Mouse (Mus musculus) limb, embryonic 10.5 days (tissue): Measurements from ENCODE around the gene Nek2. TPM values are rescaled to one million over a fixed set of nuclear protein-coding genes. Genes with fewer than 3 reads are reported as not detected.

ENCODE experiments used
- DNase-seq: peaks from one replicate; pipeline ENCODE4 v3.0.0-alpha.2; 2017; ENCODE audit warnings: low spot score
- H3K27ac ChIP-seq: fragments of 300-500 bp; sonication (generic); 2 replicates; pipeline ENCODE4 v1.5.1; 2016; ENCODE audit warnings: mild to moderate bottlenecking
- H3K27me3 ChIP-seq: fragments of 300-500 bp; sonication (generic); 2 replicates; pipeline ENCODE4 v1.6.1; 2016; ENCODE audit warnings: low read depth, mild to moderate bottlenecking; ENCODE audit not compliant: poor library complexity, severe bottlenecking
- H3K36me3 ChIP-seq: fragments of 300-500 bp; sonication (generic); 2 replicates; pipeline ENCODE4 v1.6.1; 2016; ENCODE audit warnings: mild to moderate bottlenecking, moderate library complexity
- H3K4me1 ChIP-seq: fragments of 300-500 bp; sonication (generic); 2 replicates; pipeline ENCODE4 v1.6.1; 2016
- H3K4me3 ChIP-seq: fragments of 300-500 bp; sonication (generic); 2 replicates; pipeline ENCODE4 v1.5.1; 2016; ENCODE audit warnings: mild to moderate bottlenecking, moderate library complexity
- H3K9me3 ChIP-seq: fragments of 300-500 bp; sonication (generic); replicated peaks from 2 replicates; pipeline ENCODE4 v1.6.1; 2016; ENCODE audit warnings: mild to moderate bottlenecking
- WGBS: fragments of 180-500 bp; shearing (Covaris S2); methylation state at CpG from one replicate; pipeline ENCODE4 v1.1.7; 2016; 5-methylcytosine and 5-hydroxymethylcytosine counted together
- polyA plus RNA-seq: library from polyadenylated mRNA; unstranded; fragments of >200 nt; fragmentation: Nextera tagmentation; extraction: Ambion mirVana; gene quantifications from 2 replicates; pipeline ENCODE4 v1.2.1, GENCODE M21; 2016

Gene Nek2
- polyA plus RNA-seq, result 64.7 and 68.0 TPM in 2 replicates

DNA sequence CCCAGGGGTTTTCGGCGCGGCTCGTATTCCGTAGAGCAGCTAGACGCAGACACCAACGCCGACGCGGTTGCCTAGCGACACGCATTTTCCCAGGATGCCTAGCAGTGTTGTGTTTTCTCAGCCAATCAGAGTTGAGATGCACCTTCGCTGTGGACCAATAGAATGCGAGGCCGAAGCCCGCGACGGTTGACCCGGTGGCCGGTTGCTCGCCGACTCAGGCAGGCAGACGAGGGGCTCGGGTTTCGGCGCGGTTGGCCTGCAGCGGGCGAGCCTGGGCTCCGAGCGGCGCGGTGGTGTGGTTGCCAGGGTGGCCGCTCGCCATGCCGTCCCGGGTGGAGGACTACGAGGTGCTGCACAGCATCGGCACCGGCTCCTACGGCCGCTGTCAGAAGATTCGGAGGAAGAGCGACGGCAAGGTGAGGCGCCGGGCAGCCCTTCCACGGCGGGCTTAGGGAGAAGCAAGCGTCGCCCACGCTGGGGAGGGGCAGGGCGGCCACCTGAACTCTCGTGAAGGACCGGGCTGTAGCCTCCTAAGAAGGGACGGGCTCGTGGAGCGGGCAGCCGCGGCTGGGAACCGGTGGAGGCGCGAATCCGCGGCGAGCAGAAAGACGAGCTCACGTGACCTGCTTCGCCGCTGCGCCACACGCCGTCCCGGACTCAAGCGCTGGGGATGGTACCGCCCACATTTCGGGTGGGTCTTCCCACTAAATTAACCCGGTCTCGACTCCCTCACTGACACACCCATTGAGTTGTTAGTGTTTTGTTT lies at the start of gene Nek2:
TSS of gene Nek2 (plus strand) at position 119 of the 766 bp plus-strand sequence.
- Histone ChIP-seq H3K27me3 (no peaks in the 10 kb centered on the region), H3K4me3 (peak within 1 kb of the TSS; percentile 96), H3K9me3 (no peaks in the 10 kb centered on the region), H3K36me3 (peaks cover 42% of the 10 kb centered on the region), H3K4me1 (peaks cover 31% of the 10 kb centered on the region), H3K27ac (peak within 1 kb of the TSS; percentile 99)
- under 1% methylated on average over 79 of the region's 79 CpGs for WGBS
- DNase-seq, result peak; percentile 99

GRCm38 (mm10) chr1:191774106-191774505 lies 47.1 kb upstream of the Nek2 start:
- 91% methylated on average over 5 of the region's 5 CpGs for WGBS
- H3K27me3 ChIP-seq, result no peaks in the 10 kb centered on the region

GRCm38 (mm10) chr1:191775116-191775515 lies 46.1 kb upstream of the Nek2 start:
- Histone ChIP-seq H3K4me1 (no peaks in the 10 kb centered on the region), H3K9me3 (no peaks in the 10 kb centered on the region), H3K27me3 (no peaks in the 10 kb centered on the region), H3K36me3 (peaks cover 81% of the 10 kb centered on the region), H3K4me3 (no peak overlapping the region), H3K27ac (no peak overlapping the region)
- no peak for DNase-seq
- WGBS, result 94% methylated on average over 8 of the region's 8 CpGs

More at GRCm38 (mm10) chr1:191774106-191774505, 47.1 kb upstream of the Nek2 start:
- DNase-seq, result no peak
- Histone ChIP-seq H3K4me3 (no peak overlapping the region), H3K27ac (no peak overlapping the region), H3K36me3 (peaks cover 73% of the 10 kb centered on the region), H3K4me1 (no peaks in the 10 kb centered on the region), H3K9me3 (no peaks in the 10 kb centered on the region)

DNA sequence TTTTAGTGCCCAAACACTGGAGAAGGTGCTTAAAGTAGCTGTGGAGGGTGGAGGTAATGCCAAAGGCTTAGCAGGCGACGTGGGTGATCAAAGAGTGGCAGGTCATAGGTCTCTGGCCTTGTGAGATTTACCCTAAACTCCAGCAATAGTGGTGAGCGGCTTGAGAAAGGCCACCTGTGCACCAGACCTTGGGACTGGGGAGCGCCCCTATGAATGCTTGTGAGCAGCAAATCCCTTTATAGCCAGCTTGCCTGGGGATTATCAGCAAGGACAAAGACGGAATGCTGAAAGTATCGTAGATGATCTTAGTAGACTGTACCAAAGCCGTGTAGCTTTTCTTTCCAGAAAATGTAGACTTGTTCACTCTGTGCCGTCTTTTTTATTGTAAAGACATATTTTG lies 43.7 kb upstream of the Nek2 start:
- WGBS, result 64% methylated on average over 8 of the region's 8 CpGs
- no peaks in the 10 kb centered on the region for H3K4me1 ChIP-seq
- H3K27me3 ChIP-seq, result no peaks in the 10 kb centered on the region
- DNase-seq, result no peak
- no peaks in the 10 kb centered on the region for H3K9me3 ChIP-seq
- no peak overlapping the region for H3K4me3 ChIP-seq
- peaks cover 85% of the 10 kb centered on the region for H3K36me3 ChIP-seq
- H3K27ac ChIP-seq, result no peak overlapping the region

DNA sequence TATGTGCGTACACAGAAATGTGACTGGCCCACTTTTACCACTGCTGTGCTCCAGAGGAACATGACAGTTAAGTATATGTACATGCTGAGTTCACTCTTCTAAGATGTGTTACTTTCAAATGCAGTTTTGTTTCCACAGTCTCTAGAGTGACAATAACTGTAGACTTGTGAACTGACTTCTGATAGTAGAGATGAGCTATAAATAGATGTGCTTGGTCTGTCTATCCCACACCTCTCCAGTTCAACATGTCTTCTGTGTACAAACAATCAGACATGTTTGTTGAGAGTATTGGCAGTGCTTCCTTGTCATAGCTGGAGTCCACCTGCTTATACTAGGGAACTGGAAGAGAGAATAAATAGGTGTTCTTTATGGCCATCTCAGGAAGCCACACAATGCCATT lies 40.8 kb upstream of the Nek2 start:
- Histone ChIP-seq H3K4me3 (no peak overlapping the region), H3K36me3 (peaks cover 68% of the 10 kb centered on the region), H3K27me3 (no peaks in the 10 kb centered on the region), H3K4me1 (no peaks in the 10 kb centered on the region), H3K27ac (no peak overlapping the region), H3K9me3 (no peaks in the 10 kb centered on the region)
- WGBS, result 91% methylated on average over 1 of the region's 1 CpGs
- no peak for DNase-seq

GRCm38 (mm10) chr1:191785108-191785507 lies 36.1 kb upstream of the Nek2 start:
- H3K27ac ChIP-seq, result no peak overlapping the region; the same call in 1 of the 2 replicates
- H3K4me3 ChIP-seq, result no peak overlapping the region
- H3K27me3 ChIP-seq, result no peaks in the 10 kb centered on the region
- peaks cover 9% of the 10 kb centered on the region; the same call in 1 of the 2 replicates for H3K4me1 ChIP-seq
- DNase-seq, result no peak
- H3K36me3 ChIP-seq, result peaks cover 22% of the 10 kb centered on the region
- 0 out of 2 replicates have a peak, but pooled peaks cover 4% of the 10 kb centered on the region for H3K9me3 ChIP-seq
- 80% methylated on average over 11 of the region's 11 CpGs for WGBS

DNA sequence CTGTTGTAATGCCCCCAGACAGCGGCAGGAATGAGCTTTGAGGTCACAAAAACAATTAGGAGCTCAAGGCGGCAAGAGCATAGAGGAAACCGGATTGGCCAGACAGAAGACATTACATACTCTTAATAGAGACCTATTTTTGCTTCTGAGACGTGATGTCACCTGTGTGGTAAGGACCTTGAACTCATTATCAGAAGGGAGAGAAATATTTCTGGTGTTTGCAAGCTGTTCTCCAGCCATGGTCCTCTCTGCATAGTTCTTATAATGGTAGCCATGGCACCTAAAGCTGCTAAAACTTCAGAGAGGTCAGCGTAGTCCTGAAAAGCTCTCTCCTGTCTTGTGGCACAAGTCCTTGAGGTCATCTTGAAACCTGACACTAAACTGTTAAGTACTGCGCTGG lies 35.0 kb upstream of the Nek2 start:
- no peak for DNase-seq
- Histone ChIP-seq H3K27me3 (no peaks in the 10 kb centered on the region), H3K27ac (no peak overlapping the region), H3K4me3 (no peak overlapping the region), H3K36me3 (peaks cover 11% of the 10 kb centered on the region; the same call in 1 of the 2 replicates), H3K9me3 (0 out of 2 replicates have a peak, but pooled peaks cover 4% of the 10 kb centered on the region), H3K4me1 (peaks cover 9% of the 10 kb centered on the region; the same call in 1 of the 2 replicates)
- WGBS, result 69% methylated on average over 6 of the region's 6 CpGs

DNA sequence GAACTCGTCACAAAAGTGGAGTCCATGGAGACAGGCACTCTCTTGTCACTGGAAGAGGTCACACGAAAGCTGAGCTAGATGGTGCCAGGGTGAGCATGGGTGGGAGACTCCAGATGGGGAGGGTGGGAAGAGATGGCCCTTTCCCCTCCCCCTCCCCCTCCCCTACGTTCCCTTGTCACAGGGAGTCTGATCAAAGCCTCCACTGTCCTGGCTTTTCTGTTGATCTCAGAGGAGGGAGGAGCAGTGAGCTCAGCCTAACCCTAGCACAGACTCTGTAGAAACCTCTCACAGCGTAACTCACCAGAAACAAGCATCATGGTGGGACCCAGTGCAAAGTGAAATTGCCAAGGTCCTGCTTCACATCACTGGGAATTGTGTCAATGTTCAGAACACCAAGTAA lies 33.9 kb upstream of the Nek2 start:
- peaks cover 7% of the 10 kb centered on the region; the same call in 1 of the 2 replicates for H3K36me3 ChIP-seq
- WGBS, result 38% methylated on average over 3 of the region's 4 CpGs
- no peak overlapping the region for H3K27ac ChIP-seq
- no peak overlapping the region for H3K4me3 ChIP-seq
- no peak for DNase-seq
- peaks cover 9% of the 10 kb centered on the region; the same call in 1 of the 2 replicates for H3K4me1 ChIP-seq
- H3K9me3 ChIP-seq, result 0 out of 2 replicates have a peak, but pooled peaks cover 4% of the 10 kb centered on the region
- no peaks in the 10 kb centered on the region for H3K27me3 ChIP-seq

- no peak for DNase-seq
- H3K36me3 ChIP-seq, result no peaks in the 10 kb centered on the region
- H3K27me3 ChIP-seq, result no peaks in the 10 kb centered on the region
- H3K4me3 ChIP-seq, result no peak overlapping the region
- 0 out of 2 replicates have a peak, but pooled peaks cover 4% of the 10 kb centered on the region for H3K9me3 ChIP-seq
- peaks cover 3% of the 10 kb centered on the region; the same call in 1 of the 2 replicates for H3K4me1 ChIP-seq
- WGBS, result 88% methylated on average over 8 of the region's 8 CpGs
- H3K27ac ChIP-seq, result no peak overlapping the region
These were observed 28.3 kb upstream of the Nek2 start for GRCm38 (mm10) chr1:191792991-191793390.

DNA sequence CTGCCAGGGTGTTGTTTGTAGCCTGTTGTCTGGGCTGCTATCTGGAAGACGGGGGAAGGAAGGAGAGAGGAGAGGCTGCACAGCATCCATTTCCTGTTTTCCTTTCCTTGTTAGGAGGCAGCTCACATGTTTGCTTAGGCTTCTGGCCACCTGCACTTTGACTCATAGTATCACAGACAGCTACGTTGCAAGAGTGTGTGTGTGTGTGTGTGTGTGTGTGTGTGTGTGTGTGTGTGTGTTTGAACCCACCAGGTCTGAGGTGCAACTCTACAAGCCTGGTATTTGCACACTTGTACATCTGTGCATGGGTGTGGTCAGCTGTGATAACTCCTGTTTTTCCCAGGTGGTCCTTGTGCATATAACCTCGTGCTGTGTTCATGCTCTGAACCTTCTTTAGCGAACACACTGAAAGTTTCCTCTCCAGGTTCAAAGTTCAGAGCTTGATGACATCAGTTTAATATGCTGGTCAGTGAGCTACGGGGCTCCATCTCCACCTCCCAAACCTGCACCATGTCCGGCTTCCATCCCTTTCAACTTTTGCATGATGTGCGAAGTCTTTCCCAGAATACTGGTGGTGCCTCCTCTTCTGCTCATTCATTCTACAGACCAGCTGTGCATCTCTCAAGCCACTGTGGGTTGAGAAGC lies 27.2 kb upstream of the Nek2 start:
- peaks cover 3% of the 10 kb centered on the region; the same call in 1 of the 2 replicates for H3K4me1 ChIP-seq
- no peak overlapping the region; the same call in 1 of the 2 replicates for H3K27ac ChIP-seq
- DNase-seq, result no peak
- 85% methylated on average over 7 of the region's 7 CpGs for WGBS
- no peak overlapping the region for H3K4me3 ChIP-seq
- no peaks in the 10 kb centered on the region for H3K36me3 ChIP-seq
- no peaks in the 10 kb centered on the region for H3K27me3 ChIP-seq
- 0 out of 2 replicates have a peak, but pooled peaks cover 3% of the 10 kb centered on the region for H3K9me3 ChIP-seq

GRCm38 (mm10) chr1:191796238-191796896 lies 24.9 kb upstream of the Nek2 start:
- H3K27ac ChIP-seq, result no peak overlapping the region

DNA sequence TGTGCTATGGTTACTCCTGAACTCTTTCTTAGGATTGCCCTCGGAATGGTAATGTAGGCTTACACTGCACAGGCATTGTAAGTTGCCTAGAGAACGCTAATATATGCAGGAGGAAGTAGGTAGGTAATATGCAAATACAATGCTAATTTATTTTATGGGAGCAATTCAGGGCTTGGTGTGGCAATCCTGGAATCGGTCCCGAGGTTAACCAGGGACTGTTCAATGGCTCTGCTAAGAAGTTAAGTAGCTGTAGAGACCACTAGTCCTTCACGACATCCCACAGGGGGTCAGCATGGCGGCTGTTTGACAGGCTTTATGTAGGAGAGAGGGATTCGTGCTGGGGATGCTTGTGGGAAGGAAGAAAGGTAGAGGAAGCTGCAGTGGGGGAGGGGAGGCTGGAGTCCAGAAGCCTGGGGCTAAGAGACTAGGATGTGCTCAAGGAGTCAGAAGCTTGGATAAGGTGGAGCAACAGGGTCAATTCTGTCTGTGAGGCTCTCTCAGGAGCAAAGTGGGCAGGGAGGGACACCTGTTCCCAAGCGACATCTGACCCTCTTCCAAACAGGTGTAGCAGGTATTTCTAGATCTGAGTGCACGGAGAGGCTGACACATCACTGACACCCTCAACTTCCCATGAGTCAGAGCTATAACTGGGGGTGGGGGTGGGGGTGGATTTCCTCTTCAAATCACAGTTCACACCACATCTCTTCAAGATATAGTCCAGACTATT lies 19.0 kb upstream of the Nek2 start:
- WGBS, result 61% methylated on average over 9 of the region's 9 CpGs
- Histone ChIP-seq H3K4me1 (peaks cover 20% of the 10 kb centered on the region), H3K36me3 (no peaks in the 10 kb centered on the region), H3K27ac (no peak overlapping the region), H3K4me3 (no peak overlapping the region), H3K9me3 (no peaks in the 10 kb centered on the region), H3K27me3 (no peaks in the 10 kb centered on the region)
- no peak for DNase-seq

More at GRCm38 (mm10) chr1:191796238-191796896, 24.9 kb upstream of the Nek2 start:
- Histone ChIP-seq H3K27me3 (no peaks in the 10 kb centered on the region), H3K4me3 (no peak overlapping the region), H3K36me3 (no peaks in the 10 kb centered on the region), H3K9me3 (no peaks in the 10 kb centered on the region), H3K4me1 (peaks cover 3% of the 10 kb centered on the region; the same call in 1 of the 2 replicates)
- DNase-seq, result no peak
- 93% methylated on average over 4 of the region's 4 CpGs for WGBS
